Mouse (Mus musculus): ENCODE data around the gene Tomm70a.

DNA sequence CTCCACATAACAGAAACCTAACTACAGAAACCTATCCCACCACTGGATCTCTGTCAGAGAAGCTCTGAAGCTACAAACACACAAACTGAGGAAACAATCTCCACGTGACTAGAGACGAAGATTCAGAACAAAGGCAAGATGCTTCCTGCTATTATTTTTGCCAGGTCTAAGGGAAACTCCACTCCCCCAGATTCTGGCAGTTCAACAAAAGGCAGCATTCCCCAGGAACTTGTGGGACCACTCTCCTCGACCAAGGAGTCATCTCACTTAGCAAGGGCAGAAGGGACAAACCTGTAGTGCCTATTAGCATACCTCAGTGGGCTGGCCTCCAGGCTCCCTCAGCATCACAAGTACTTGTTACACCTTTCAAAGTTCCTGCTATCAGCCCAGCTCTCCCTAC is 75.8 kb downstream of the Tomm70a start:
- TF ChIP-seq POLR2A (IDR thresholded peaks at IDR 0.05; ENCODE audit: borderline replicate concordance, extremely low read depth, low read depth, low read length): no peak
- no peak for TF ChIP-seq CTCF (IDR thresholded peaks at IDR 0.05; ENCODE audit: insufficient read depth, low read length)

All from lung, adult 2 months (tissue).